Mouse (Mus musculus) liver, embryonic 14.5 days (tissue): ENCODE measurements at regions not wholly inside any gene's neighbourhood (a gene's known extent, or its start where the extent isn't known, plus 50 kb on each side); places are given as distances from the start of the nearest gene placed in this dataset.

Experiments used
- ATAC-seq: fragments of 200-750 bp; cut with Nextera tagmentation; 2 replicates; pipeline ENCODE4 v1.8.0; 2017; ENCODE audit warnings: moderate number of reproducible peaks, mild to moderate bottlenecking, moderate library complexity; ENCODE audit not compliant: insufficient read depth
- DNase-seq, 3 experiments: peaks; one replicate each; pipeline ENCODE4 v3.0.0-alpha.2; 2012 to 2013; ENCODE audit warnings: low read depth in 3 of 3, low spot score in 3 of 3
- H3K27ac ChIP-seq: fragments of 300-500 bp; sonication (generic); 2 replicates; pipeline ENCODE4 v1.5.1; 2014; ENCODE audit warnings: moderate library complexity, mild to moderate bottlenecking, control low read depth, inconsistent platforms
- H3K27me3 ChIP-seq: fragments of 300-500 bp; sonication (generic); 2 replicates; pipeline ENCODE4 v1.6.1; 2014; ENCODE audit warnings: mild to moderate bottlenecking, low read length, moderate library complexity; ENCODE audit not compliant: control insufficient read depth, insufficient read depth
- H3K36me3 ChIP-seq: fragments of 300-500 bp; sonication (generic); replicated peaks from 2 replicates; pipeline ENCODE4 v1.6.1; 2014; ENCODE audit warnings: low read depth; ENCODE audit not compliant: control insufficient read depth, insufficient read depth
- H3K4me1 ChIP-seq, 2 experiments: fragments of 200-500 bp in 1 of 2; fragments of 300-500 bp in 1 of 2; sonication (generic) in 1 of 2; replicated peaks; 2 replicates each; pipeline ENCODE4 v1.6.1; 2012 to 2014; ENCODE audit warnings: antibody characterized with exemption in 1 of 2, inconsistent platforms in 1 of 2, low read length in 1 of 2; ENCODE audit not compliant: control insufficient read depth in 2 of 2, insufficient read depth in 2 of 2
- H3K4me2 ChIP-seq: fragments of 300-500 bp; sonication (generic); 2 replicates; pipeline ENCODE4 v1.6.1; 2014; ENCODE audit warnings: low read depth, mild to moderate bottlenecking, control low read depth, moderate library complexity
- H3K4me3 ChIP-seq, 2 experiments: fragments of 200-500 bp in 1 of 2; fragments of 300-500 bp in 1 of 2; sonication (generic) in 1 of 2; 2 replicates each; pipeline ENCODE4 v1.5.1; 2012 to 2014; ENCODE audit warnings: low read depth in 2 of 2, low read length in 2 of 2, mild to moderate bottlenecking in 2 of 2, control low read depth in 1 of 2, inconsistent platforms in 1 of 2, moderate library complexity in 1 of 2; ENCODE audit not compliant: insufficient read depth in 1 of 2
- H3K9ac ChIP-seq: fragments of 300-500 bp; sonication (generic); replicated peaks from 2 replicates; pipeline ENCODE4 v1.6.1; 2014; ENCODE audit warnings: mild to moderate bottlenecking, control low read depth, moderate library complexity
- H3K9me3 ChIP-seq: fragments of 300-500 bp; sonication (generic); 2 replicates; pipeline ENCODE4 v1.6.1; 2016; ENCODE audit warnings: low read length, mixed read lengths; ENCODE audit not compliant: control insufficient read depth
- CTCF ChIP-seq: IDR thresholded peaks from 2 replicates; pipeline ENCODE4 v1.5.1; 2016; ENCODE audit warnings: antibody characterized with exemption, low read depth, control low read depth
- EP300 ChIP-seq: IDR thresholded peaks from 2 replicates; pipeline ENCODE4 v1.6.1; 2016; ENCODE audit warnings: antibody characterized with exemption, low read depth
- WGBS: fragments of 180-500 bp; shearing (Covaris S2); extraction: QIAGEN DNeasy Blood & Tissue Kit; methylation state at CpG from one replicate; pipeline ENCODE4 v1.1.7; 2014; ENCODE audit not compliant: insufficient replicate concordance; 5-methylcytosine and 5-hydroxymethylcytosine counted together

DNA sequence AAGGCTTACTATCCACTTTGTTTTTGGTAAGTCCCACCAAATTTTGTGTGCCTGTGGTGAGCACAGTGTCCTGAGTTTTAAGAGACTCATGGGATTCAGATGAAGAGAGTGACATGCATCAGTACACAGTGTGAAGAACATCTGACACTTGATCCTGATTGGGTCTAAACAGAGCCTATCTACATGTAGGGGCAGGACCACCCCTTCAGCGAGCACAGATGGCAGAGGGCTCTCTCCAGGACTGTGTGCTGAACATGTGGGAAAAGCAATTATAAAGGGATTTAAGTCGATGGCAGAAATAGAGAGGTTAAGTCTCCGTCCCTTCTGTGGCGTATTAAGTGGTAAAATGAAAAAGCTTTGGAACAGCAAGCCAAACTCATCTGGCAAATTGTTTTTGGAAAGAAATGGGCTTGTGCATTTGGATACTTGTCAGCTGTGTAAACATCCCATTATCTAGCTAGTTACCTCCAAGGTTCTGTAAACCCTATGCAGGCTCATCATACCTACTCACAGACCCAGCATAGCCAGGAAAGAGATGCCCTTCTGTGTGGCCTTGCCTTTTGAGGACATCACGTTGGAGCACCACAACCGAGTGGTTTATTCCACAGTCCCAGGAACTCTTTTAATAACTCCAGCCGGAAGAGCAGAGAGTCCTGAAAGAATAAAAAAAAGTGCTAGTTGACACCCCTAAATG lies 381.3 kb upstream of the Cdh11 start:
- no peak overlapping the region for H3K4me3 ChIP-seq
- no peak overlapping the region for H3K27ac ChIP-seq
- no peak for DNase-seq
- no peak for ATAC-seq
- H3K4me1 ChIP-seq = no peaks in the 10 kb centered on the region
- no peaks in the 10 kb centered on the region for H3K36me3 ChIP-seq
- no peaks in the 10 kb centered on the region for H3K27me3 ChIP-seq
- H3K9me3 ChIP-seq = no peaks in the 10 kb centered on the region
- H3K9ac ChIP-seq = no peak overlapping the region
- TF ChIP-seq CTCF = no peak
- TF ChIP-seq EP300 = no peak
- no peak overlapping the region for H3K4me2 ChIP-seq
- 60% methylated on average over 7 of the region's 7 CpGs for WGBS

DNA sequence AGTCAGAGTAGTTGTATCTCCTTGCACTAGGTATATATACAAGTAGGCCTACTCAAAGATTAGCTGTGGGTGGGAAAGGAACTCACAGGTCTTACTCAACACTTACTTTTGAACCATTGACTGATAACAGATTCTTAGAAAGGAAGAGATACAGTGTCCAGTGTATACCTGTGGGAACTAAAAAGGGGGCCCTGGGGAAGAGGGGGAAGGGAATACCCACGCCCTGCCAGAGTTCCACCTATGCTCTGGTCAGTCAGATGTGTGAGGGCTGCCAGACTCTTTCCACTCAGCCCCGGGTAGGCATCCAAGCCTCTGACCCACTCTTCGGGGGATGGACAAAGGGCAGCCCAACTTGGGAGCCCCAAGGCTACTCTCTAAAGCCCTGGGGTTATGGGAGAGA lies 387.9 kb upstream of the Cdh11 start:
- ATAC-seq (no peak), DNase-seq (no peak)
- Histone ChIP-seq H3K4me1 (no peaks in the 10 kb centered on the region), H3K27ac (no peak overlapping the region), H3K9me3 (no peaks in the 10 kb centered on the region), H3K4me2 (no peak overlapping the region), H3K27me3 (no peaks in the 10 kb centered on the region), H3K4me3 (no peak overlapping the region), H3K9ac (no peak overlapping the region), H3K36me3 (no peaks in the 10 kb centered on the region)
- 53% methylated on average over 3 of the region's 3 CpGs for WGBS
- TF ChIP-seq EP300 (no peak), CTCF (no peak)

DNA sequence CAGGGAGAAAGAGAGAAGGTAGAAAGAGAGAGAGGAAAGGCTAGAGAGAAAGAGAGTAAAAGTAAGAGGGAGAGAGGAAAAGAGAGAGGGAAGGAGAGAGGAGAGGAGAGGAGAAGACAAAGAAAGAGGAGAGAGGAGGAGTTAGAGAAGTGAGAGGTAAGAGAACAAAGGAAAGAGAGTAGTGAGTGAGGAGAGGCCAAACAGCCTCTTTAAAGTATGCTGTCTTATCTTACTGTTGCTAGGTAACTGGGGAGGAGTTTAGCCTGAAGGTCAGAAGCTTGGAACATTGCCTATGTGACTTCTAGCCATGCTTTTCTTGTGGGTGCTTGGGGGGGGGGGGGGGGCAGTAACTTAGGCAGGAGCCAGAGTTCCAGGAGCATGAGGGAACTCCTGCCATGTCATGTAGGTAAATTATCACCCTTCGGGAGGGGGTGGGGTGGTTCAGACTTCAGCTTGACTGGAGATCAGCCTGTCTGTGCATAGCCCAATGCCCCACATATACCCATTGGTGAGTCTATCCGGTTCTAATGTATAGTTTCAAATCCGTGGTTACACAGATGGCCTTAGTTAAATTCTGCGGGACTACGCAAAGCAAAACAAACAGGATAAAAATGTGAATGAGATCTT lies 388.5 kb upstream of the Cdh11 start:
- Histone ChIP-seq H3K9me3 (no peaks in the 10 kb centered on the region), H3K27me3 (no peaks in the 10 kb centered on the region), H3K4me1 (no peaks in the 10 kb centered on the region), H3K4me2 (no peak overlapping the region), H3K27ac (no peak overlapping the region), H3K4me3 (no peak overlapping the region), H3K36me3 (no peaks in the 10 kb centered on the region), H3K9ac (no peak overlapping the region)
- 66% methylated on average over 5 of the region's 5 CpGs for WGBS
- no peak for DNase-seq
- TF ChIP-seq EP300 (no peak), CTCF (no peak)
- no peak for ATAC-seq

DNA sequence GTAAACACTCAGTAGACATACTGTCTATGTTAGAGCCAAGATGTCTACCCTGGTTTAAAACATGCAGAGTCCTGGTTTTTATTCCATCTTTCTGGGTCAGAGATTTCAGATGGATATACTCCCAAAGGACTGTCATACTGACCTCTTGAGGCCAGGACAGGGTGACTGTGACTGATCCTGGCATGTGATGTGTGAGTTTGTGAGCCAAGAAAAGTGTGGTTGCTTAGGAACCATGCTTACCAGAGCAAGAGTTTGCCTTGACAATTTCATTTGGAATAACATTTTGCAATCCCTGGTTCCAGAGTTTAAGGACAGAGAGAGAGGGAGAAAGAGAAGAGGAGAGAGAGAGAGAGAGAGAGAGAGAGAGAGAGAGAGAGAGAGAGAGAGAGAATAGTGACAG lies 395.2 kb upstream of the Cdh11 start:
- no peak overlapping the region for H3K27ac ChIP-seq
- H3K27me3 ChIP-seq = no peaks in the 10 kb centered on the region
- H3K9me3 ChIP-seq = no peaks in the 10 kb centered on the region
- DNase-seq (no peak), ATAC-seq (no peak)
- no peaks in the 10 kb centered on the region for H3K4me1 ChIP-seq
- H3K4me3 ChIP-seq = no peak overlapping the region
- no peak overlapping the region for H3K9ac ChIP-seq
- no peak overlapping the region for H3K4me2 ChIP-seq
- TF ChIP-seq EP300 = no peak
- TF ChIP-seq CTCF = no peak
- H3K36me3 ChIP-seq = no peaks in the 10 kb centered on the region

DNA sequence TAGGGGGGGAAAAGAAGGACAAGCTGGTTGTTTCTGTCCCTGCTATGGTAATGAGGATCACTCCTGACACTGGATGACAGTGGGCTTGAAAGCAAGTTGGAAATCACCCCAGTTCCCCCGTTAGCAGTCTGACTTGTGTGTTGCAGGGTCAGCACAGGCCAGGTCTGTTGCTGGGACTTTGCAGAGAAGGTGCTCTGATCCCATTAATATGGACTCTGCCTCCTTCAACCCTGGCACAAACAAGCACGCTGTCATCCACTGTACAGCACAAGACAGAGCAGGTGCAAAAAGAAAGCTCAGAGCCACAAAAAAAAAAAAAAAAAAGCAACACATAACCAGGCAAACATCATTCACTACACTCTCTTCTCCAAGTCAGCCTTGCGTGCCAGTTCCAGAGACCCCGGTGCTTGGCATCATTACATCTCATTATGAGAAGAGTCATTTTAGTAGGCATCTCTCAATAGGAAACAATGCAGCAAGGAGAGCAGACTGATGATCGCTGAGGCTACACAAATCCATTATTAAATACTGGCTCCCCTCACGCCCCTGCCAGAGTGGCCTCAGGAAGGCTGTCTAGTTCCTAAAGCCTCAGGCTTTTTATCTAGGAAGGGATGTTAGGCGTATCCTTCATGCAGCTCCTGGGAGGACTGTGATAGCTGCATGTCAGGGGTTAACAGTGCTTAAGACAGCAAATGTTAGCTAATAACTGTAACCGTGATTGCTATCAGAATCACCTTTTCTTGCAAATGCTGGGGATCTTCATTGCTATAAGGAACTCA lies 403.5 kb upstream of the Cdh11 start:
- H3K27me3 ChIP-seq = no peaks in the 10 kb centered on the region
- DNase-seq (no peak), ATAC-seq (no peak)
- no peaks in the 10 kb centered on the region for H3K9me3 ChIP-seq
- no peak overlapping the region for H3K4me3 ChIP-seq
- H3K4me1 ChIP-seq = no peaks in the 10 kb centered on the region
- no peak overlapping the region for H3K9ac ChIP-seq
- H3K36me3 ChIP-seq = no peaks in the 10 kb centered on the region
- no peak overlapping the region for H3K27ac ChIP-seq
- no peak overlapping the region for H3K4me2 ChIP-seq
- 63% methylated on average over 8 of the region's 8 CpGs for WGBS
- TF ChIP-seq EP300 (no peak), CTCF (no peak)
